Mouse (Mus musculus) embryonic facial prominence, embryonic 13.5 days (tissue): ENCODE measurements around the gene Twist1. TPM values are rescaled to one million over a fixed set of nuclear protein-coding genes. Genes with fewer than 3 reads are reported as not detected.
A peak's percentile ranks its signal among the peaks of the same experiment; 100 is the strongest.

ENCODE experiments used
- ATAC-seq: fragments of 200-750 bp; cut with Nextera tagmentation; 2 replicates; pipeline ENCODE4 v1.8.0; 2017; ENCODE audit warnings: low read depth; ENCODE audit not compliant: insufficient number of reproducible peaks, insufficient read depth, low FRiP score, low TSS enrichment
- H3K27ac ChIP-seq: fragments of 300-500 bp; sonication (generic); 2 replicates; pipeline ENCODE4 v1.5.1; 2015; ENCODE audit warnings: moderate library complexity, mild to moderate bottlenecking, inconsistent platforms
- H3K27me3 ChIP-seq: fragments of 300-500 bp; sonication (generic); 2 replicates; pipeline ENCODE4 v1.6.1; 2015; ENCODE audit warnings: mild to moderate bottlenecking, inconsistent platforms
- H3K36me3 ChIP-seq: fragments of 300-500 bp; sonication (generic); 2 replicates; pipeline ENCODE4 v1.6.1; 2015; ENCODE audit warnings: mild to moderate bottlenecking, inconsistent platforms
- H3K4me1 ChIP-seq: fragments of 300-500 bp; sonication (generic); 2 replicates; pipeline ENCODE4 v1.6.1; 2015; ENCODE audit warnings: inconsistent platforms
- H3K4me2 ChIP-seq: fragments of 300-500 bp; sonication (generic); 2 replicates; pipeline ENCODE4 v1.6.1; 2015; ENCODE audit warnings: moderate library complexity, mild to moderate bottlenecking, inconsistent platforms
- H3K4me3 ChIP-seq: fragments of 300-500 bp; sonication (generic); 2 replicates; pipeline ENCODE4 v1.5.1; 2015; ENCODE audit warnings: mild to moderate bottlenecking, inconsistent platforms
- H3K9ac ChIP-seq: fragments of 300-500 bp; sonication (generic); 2 replicates; pipeline ENCODE4 v1.6.1; 2015; ENCODE audit warnings: mild to moderate bottlenecking, inconsistent platforms
- H3K9me3 ChIP-seq: fragments of 300-500 bp; sonication (generic); 2 replicates; pipeline ENCODE4 v1.6.1; 2016; ENCODE audit warnings: inconsistent platforms
- WGBS: fragments of 180-500 bp; shearing (Covaris S2); methylation state at CpG from one replicate; pipeline ENCODE4 v1.1.7; 2015; ENCODE audit warnings: mixed read lengths; 5-methylcytosine and 5-hydroxymethylcytosine counted together
- polyA plus RNA-seq: library from polyadenylated mRNA; unstranded; fragments of >200 nt; fragmentation: Nextera tagmentation; extraction: Ambion mirVana; gene quantifications from 2 replicates; pipeline ENCODE4 v1.2.1, GENCODE M21; 2015

Gene Twist1
- polyA plus RNA-seq = 56.1 and 63.1 TPM in 2 replicates

DNA sequence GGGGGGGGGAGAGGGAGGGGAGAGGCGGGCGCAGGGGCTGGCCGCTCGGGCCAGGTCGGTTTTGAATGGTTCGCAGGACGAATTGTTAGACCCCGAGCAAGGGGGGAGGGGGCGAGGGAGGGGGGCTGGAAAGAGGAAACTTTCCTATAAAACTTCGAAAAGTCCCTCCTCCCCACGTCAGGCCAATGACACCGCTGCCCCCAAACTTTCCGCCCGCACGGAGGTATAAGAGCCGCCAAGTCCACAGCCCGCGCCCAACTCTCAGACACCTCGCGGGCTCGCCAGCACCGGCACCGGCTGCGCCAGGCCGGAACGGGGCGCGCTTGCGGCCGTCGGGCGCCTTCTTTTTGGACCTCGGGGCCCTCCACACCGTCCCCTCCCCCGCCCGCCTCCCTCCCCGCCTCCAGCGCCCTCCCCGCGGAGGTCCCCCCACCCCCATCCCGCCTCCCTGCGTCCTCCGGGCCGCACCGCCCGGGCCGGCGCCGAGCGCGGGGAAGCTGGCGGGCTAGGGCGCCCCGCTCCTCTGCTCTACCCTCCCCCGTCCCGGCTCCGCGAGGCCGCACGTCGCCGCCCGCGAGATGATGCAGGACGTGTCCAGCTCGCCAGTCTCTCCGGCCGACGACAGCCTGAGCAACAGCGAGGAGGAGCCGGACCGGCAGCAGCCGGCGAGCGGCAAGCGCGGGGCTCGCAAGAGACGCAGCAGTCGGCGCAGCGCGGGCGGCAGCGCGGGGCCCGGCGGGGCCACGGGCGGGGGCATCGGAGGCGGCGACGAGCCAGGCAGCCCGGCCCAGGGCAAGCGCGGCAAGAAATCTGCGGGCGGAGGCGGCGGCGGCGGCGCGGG is at the start of gene Twist1:
TSS of gene Twist1 (plus strand) at position 272 of the 841 bp plus-strand sequence.
- Histone ChIP-seq H3K4me1 (peaks cover 18% of the 10 kb centered on the region), H3K27ac (peak within 1 kb of the TSS; percentile 99), H3K9me3 (no peaks in the 10 kb centered on the region), H3K4me2 (peak within 1 kb of the TSS; percentile 76), H3K36me3 (no peaks in the 10 kb centered on the region), H3K4me3 (peak within 1 kb of the TSS; percentile 90), H3K9ac (peak within 1 kb of the TSS; percentile 100), H3K27me3 (peaks cover 24% of the 10 kb centered on the region)
- WGBS = under 1% methylated on average over 86 of the region's 105 CpGs
- ATAC-seq = peak; percentile 93

DNA sequence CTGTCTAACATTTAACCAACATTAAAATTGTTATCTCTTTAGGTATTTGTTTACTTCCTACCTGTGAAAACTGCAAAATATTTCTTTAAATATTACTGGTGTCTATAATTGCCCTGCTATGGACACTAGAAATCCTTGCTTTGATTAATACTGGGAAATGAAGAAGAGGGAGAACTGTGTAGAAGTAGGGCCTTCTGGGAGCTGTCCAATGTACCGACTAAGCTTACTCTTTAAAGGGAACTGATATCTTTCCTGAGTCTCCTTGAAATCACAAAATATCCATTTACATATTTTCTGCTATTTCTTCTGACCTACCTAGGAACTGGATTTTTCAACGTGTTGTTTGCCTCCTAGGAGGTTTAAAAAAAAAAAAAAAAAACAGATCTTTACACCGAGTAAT is 30.7 kb upstream of the Twist1 start:
- no peak overlapping the region for H3K4me2 ChIP-seq
- no peak overlapping the region for H3K27ac ChIP-seq
- peaks cover 18% of the 10 kb centered on the region for H3K4me1 ChIP-seq
- ATAC-seq = no peak
- no peaks in the 10 kb centered on the region for H3K36me3 ChIP-seq
- 8% methylated on average over 3 of the region's 3 CpGs for WGBS
- H3K4me3 ChIP-seq = no peak overlapping the region
- peaks cover 44% of the 10 kb centered on the region for H3K27me3 ChIP-seq
- H3K9me3 ChIP-seq = no peaks in the 10 kb centered on the region
- H3K9ac ChIP-seq = no peak overlapping the region

DNA sequence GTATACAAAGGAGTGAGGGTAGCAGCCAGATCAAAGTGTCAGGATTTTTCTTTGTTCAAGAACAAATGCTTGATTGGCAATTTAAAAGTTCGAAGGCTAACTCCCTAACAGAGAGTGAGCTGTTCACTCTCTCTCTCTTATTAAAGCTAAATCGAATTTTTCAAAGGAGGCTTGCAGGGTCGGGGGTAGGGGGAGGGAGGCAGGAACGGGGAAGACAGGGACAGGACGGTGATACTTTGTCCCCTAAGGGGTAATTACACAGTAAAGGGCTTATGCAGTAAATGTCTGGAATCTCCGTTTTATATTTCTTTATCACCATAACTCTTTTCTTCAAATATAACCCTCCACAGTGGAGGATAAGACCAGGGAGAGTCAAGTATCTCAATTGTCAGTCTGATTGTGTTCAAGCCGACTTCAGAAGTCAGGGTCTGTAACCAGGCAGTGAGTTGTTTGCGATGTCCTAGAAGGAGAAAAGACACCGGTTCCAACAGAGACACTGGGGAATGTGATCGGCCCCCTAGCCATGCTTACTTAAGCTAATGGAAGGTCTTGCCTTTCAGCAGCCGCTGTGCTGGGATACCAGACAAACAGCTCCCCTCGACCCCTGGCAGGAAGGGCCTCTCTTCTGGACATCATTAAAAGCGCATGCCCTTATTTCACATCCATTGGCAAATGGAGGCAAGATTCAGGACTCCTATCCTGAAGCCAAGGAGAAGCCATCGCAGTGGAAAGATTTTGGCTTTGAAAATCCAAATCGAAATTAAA is 30.0 kb upstream of the Twist1 start:
- 2% methylated on average over 15 of the region's 15 CpGs for WGBS
- Histone ChIP-seq H3K27me3 (peaks cover 44% of the 10 kb centered on the region), H3K4me2 (peak overlapping the region; percentile 61), H3K9me3 (no peaks in the 10 kb centered on the region), H3K36me3 (no peaks in the 10 kb centered on the region), H3K9ac (no peak overlapping the region), H3K4me3 (no peak overlapping the region), H3K27ac (no peak overlapping the region), H3K4me1 (peaks cover 18% of the 10 kb centered on the region)
- ATAC-seq = no peak

DNA sequence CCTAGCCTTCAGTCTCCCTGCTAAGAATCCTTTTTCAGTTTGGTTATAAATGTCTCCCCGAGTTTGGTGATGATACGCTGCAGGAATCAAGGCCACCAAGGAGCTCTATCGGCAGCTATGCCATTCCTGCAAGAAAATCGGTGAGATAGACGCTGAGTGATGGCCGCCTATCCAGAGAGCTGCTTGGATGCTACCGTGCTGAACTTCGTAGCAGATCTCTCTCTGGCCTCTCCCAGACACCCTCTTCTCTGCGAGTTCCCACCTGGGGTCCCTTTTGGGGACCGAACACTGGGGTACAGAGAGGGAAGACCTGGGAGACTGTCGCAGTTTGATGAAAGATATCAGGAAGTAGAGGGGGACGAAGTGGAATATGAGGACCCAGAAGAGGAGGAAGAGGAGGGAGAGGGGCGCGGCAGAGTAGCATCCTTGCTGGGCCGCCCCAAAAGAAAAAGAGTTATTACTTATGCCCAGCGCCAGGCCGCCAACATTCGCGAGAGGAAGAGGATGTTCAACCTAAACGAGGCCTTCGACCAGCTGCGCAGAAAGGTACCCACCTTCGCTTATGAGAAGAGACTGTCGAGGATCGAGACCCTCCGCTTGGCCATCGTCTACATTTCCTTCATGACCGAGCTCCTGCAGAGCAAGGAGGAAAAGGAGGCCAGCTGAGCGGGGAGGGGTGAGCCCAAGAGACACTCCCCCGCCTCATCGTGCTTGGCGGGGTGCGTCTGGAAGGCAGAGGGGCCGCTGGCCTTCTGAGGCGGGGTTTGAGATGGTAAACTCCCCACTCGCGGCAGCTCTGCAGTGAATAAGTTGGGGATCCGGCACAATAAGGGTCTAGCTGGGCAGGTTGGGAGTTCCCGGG is 28.9 kb upstream of the Twist1 start, which contains the start of gene Ferd3l:
TSS of gene Ferd3l (plus strand) at position 95 of the 862 bp plus-strand sequence.
- whole genome bisulfite sequencing = under 1% methylated on average over 39 of the region's 39 CpGs
- H3K36me3 ChIP-seq = no peaks in the 10 kb centered on the region
- H3K4me2 ChIP-seq = peak within 1 kb of the TSS; percentile 61
- peaks cover 44% of the 10 kb centered on the region for H3K27me3 ChIP-seq
- H3K4me3 ChIP-seq = peak within 1 kb of the TSS; percentile 37
- 0 out of 2 replicates have a peak within 1 kb of the TSS, but pooled peaks have one; percentile 1 for H3K9ac ChIP-seq
- H3K9me3 ChIP-seq = no peaks in the 10 kb centered on the region
- no peak within 1 kb of the TSS for H3K27ac ChIP-seq
- ATAC-seq = no peak
- peaks cover 18% of the 10 kb centered on the region for H3K4me1 ChIP-seq

DNA sequence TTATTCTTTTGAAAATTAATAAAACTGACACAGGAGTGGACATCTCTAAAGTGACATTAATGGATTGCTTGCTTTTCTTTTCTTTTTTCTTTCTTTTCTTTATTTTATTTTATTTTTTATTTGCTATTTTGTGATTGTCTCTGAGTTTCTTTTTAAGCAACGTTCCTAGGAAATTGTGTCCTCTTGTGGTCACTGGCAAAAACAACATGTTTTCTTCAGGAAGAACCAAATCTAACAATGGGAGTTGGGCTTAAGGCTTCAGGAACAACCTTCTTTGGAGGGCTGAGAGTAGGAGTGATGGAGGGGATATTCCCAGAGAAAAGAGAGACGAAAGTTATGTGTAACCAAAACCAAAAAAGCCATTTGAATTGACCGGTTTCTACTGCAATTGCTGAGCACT is 4.6 kb upstream of the Twist1 start:
- Histone ChIP-seq H3K4me2 (no peak overlapping the region), H3K9ac (no peak overlapping the region), H3K36me3 (no peaks in the 10 kb centered on the region), H3K27ac (no peak overlapping the region), H3K9me3 (no peaks in the 10 kb centered on the region), H3K4me1 (peaks cover 9% of the 10 kb centered on the region), H3K4me3 (no peak overlapping the region), H3K27me3 (peaks cover 17% of the 10 kb centered on the region)
- 5% methylated on average over 3 of the region's 3 CpGs for WGBS
- no peak for ATAC-seq

DNA sequence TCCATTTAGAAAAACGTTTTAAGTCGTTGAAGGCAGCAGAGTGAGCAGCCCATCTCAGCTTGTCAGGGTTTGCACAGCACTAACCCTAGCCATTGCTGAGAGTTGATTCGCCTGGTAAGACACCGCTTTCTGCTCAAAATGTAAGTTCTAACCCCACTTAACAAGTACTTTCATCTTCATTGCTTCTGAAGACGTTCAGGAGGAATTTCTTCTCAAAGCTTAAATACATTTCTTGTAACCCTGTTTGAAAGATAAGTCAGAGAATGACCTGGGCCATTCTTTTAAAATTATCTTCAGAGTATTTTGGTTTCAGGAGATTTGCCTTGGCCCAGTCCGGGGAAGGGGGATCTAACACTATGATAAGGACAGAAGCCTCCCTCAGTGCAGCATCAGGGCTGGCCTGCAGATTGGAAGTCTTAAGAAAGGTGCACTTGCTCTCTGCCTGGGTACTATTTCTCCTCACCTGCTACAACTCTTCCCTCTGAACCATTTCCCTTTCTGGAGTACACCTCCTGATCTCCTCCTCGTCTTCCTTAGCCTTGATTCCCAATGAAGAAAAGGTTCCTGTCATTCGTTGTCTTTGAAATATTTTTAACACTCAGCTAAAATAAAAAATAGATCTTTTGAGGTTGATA is 2.4 kb upstream of the Twist1 start:
- H3K9me3 ChIP-seq = no peaks in the 10 kb centered on the region
- no peak for ATAC-seq
- H3K36me3 ChIP-seq = no peaks in the 10 kb centered on the region
- H3K4me1 ChIP-seq = peaks cover 9% of the 10 kb centered on the region
- no peak overlapping the region for H3K27ac ChIP-seq
- peak overlapping the region; percentile 90 for H3K4me3 ChIP-seq
- 17% methylated on average over 8 of the region's 8 CpGs for WGBS
- peak overlapping the region; percentile 76 for H3K4me2 ChIP-seq
- peaks cover 24% of the 10 kb centered on the region for H3K27me3 ChIP-seq
- H3K9ac ChIP-seq = no peak overlapping the region

DNA sequence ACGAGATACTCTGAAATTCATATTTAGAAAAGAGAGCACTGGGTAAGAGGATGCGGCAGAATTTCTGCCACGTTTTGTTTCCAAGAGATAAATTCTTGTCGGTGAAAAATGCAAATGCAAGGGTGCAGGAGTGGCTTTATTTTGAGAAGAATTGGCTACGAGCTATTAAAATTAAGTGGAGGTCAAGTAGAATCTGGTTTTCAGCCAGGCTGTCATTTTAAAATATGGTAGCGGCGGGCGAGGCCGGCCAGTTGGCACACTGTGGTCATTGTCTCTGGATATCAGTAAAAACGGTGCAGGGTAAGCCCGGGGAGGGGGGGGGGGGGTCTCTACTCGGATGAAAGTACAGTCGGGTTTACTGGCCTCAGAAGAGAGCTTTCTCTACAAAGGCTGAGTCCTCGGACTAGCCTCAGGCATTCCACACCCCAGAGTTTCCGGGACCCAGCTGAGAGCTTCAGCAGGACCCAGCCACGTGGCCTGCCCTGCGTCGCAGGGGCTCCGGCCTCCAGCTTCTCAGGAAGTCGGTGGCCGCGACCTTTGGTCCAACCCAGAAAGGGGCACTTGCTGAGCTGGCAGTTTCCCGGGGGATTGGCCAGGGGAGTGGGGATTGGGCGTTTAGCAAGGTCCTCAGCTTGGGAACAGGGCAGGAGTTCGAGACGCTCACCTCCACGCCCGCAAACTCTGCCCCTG is 1.7 kb upstream of the Twist1 start:
- Histone ChIP-seq H3K4me1 (peaks cover 9% of the 10 kb centered on the region), H3K4me2 (peak overlapping the region; percentile 76), H3K36me3 (no peaks in the 10 kb centered on the region), H3K9ac (peak overlapping the region; percentile 100), H3K27me3 (peaks cover 24% of the 10 kb centered on the region), H3K27ac (peak overlapping the region; percentile 99), H3K9me3 (no peaks in the 10 kb centered on the region), H3K4me3 (peak overlapping the region; percentile 90)
- ATAC-seq = no peak
- 3% methylated on average over 28 of the region's 28 CpGs for WGBS

DNA sequence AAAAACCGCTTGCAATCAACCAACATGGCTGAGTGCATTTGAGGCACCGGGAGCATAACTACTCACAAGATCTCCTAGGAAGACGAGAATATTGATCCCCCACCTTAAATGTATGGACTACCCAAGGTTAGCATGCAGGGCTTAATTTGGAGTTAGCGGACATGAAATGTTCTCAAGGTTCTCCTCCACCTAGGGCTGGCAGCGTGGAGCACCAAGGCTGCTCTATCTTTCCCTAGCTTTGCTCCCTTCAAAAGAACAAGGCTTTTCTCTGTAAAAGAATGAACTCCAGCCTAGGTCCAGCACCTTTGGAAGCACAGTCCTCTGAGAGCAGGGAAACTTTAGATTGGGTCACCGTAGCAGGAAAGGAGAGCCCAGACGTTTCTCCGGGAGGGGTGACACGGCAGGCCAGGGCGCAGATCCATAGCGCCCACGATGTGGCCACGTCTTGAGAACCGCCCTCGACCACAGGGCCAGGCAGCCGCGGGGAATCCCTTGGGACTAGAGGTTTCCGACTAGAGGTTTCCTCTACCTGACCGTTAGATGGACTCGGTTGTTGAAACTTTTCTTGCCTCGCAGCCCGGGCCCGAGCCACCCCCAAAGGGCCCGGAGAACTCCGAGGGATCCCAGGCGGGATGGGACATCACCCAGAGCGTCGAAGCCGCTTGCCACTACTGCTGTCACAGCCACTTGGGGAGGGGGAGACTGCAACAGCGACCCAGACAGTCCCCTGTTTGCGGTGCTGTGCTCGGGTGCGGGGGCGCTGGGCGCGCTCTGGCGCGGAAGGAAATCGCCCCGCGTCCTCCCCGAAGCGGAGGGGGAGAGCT is 683 bp upstream of the Twist1 start:
- under 1% methylated on average over 39 of the region's 43 CpGs for WGBS
- Histone ChIP-seq H3K27ac (peak overlapping the region; percentile 99), H3K4me1 (peaks cover 10% of the 10 kb centered on the region), H3K27me3 (peaks cover 24% of the 10 kb centered on the region), H3K36me3 (no peaks in the 10 kb centered on the region), H3K4me3 (peak overlapping the region; percentile 90), H3K9ac (peak overlapping the region; percentile 100), H3K9me3 (no peaks in the 10 kb centered on the region), H3K4me2 (peak overlapping the region; percentile 76)
- ATAC-seq = peak; percentile 1; the same call in 1 of the 2 replicates

DNA sequence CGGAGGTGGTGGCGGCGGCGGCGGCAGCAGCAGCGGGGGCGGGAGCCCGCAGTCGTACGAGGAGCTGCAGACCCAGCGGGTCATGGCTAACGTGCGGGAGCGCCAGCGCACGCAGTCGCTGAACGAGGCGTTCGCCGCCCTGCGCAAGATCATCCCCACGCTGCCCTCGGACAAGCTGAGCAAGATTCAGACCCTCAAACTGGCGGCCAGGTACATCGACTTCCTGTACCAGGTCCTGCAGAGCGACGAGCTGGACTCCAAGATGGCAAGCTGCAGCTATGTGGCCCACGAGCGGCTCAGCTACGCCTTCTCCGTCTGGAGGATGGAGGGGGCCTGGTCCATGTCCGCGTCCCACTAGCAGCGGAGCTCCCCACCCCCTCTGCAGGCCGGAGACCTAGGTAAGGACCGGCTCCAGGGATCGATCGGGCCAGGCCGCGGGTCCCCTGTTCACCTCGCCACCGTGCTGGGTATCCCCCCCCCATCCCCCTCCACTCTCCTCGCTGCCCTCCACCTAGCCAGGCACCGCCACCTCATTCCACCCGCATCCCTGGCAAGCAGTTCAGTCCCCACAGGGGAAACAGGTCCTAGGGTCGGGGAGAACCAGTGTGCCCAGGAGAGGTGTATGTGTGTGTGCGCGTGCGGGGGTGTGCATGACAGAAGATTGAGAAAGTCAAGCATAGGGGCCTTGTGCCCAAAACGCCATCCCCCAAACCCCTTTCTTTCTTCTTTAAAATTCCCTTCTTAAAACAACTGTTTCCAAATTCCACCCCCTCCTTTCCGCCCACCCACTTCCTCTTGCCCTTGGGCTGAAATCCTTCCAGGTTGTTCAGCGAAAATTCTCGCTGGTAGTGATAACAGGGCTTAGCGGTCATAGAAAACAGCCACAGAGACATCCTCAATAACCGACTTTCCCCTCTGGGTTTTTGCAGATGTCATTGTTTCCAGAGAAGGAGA is 1.0 kb downstream of the Twist1 start:
- under 1% methylated on average over 48 of the region's 56 CpGs for WGBS
- Histone ChIP-seq H3K4me2 (peak overlapping the region; percentile 76), H3K9me3 (no peaks in the 10 kb centered on the region), H3K36me3 (no peaks in the 10 kb centered on the region), H3K9ac (peak overlapping the region; percentile 100), H3K4me1 (peaks cover 26% of the 10 kb centered on the region), H3K27me3 (peaks cover 24% of the 10 kb centered on the region), H3K4me3 (peak overlapping the region; percentile 90), H3K27ac (peak overlapping the region; percentile 99)
- 0 out of 2 replicates have a peak, but pooled peaks have one; percentile 13 for ATAC-seq
